Mouse (Mus musculus): ENCODE results near the gene Cir1. TPM values are rescaled to one million over a fixed set of nuclear protein-coding genes. Genes with fewer than 3 reads are reported as not detected.

Gene Cir1
- polyA plus RNA-seq, 1 experiment, result 3.3 TPM

DNA sequence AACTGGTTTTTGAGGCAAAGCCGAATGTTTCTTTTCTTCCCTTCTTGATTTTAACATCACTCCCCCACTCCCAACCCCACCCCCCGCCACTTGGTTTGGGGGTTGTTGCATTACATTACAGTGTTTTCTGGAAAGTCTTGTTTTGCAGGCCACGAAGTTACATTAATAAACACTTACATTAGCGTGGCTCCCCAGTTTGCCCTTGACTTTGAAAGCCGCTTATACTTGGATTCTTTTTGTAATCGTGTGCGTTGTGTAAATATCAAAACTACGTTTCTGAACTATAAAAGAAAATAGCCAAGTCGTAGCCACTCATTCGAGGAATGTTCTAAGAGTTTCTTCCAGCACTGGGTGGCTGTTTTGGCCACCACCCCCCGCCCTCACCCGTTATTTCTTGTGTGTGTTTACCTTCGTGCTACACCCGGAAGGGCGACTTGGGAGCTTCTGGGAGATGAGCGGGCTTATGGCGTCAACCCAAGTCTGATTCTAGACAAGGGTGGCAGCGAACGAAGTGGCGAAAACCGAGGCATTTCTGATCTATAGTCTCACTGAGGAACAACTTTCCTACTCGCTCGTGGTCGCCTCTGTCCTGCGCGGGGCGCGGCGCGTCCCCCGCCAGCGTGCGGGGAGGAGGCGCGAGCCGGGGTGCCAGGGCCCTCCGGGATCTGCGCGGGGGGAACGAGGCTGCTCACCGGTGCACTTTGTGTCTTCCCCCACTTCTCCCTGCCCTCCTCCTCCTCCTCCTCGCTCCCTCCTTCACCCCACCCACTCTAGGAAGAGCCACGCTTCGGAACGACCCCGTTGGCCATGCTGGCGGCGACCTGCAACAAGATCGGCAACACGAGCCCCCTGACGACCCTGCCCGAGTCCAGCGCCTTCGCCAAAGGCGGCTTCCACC, 39.9 kb downstream of the Cir1 start:
- no peak for DNase-seq (ENCODE audit: low read depth)

DNA sequence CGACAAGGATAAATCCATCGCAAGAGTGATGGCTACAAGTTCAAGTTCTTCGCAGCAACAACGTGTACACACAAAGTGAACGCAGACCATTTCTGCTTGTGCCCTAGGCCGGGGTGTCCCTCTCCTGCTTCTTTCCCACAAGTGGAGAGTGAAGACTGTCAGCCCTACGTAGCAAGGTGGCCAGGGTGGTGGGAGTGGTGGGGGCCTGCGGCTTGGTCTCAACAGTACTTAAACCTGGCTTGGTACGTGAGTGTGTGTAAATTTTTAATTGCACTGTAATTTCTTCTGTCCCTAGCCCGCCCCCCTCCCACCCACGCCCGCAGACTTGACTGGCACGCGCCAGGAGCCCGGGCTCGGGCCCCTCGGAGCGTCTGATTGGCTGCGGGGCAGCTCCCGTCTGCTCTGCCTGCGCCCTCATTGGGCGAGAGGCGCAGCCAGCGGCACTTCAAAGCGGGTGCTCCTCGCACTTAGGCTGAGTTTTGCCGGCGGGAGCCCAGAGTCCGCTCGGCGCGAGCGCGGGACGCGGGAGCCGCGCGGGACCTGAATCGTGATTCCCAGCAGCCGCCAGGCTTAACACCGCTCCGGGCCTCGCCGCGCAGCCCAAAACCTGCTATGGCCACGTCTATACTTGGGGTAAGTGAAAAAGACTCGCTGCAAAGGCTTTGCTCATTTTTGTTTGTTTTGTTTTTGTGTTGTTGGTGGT, 40.9 kb downstream of the Cir1 start, which contains the start of gene Sp9:
Gene Sp9 (plus strand): TSS at position 467 of the 703 bp plus-strand sequence.
- no peak for DNase-seq (ENCODE audit: low read depth)

GRCm38 (mm10) chr2:73270593-73271458, 41.7 kb downstream of the Cir1 start:
- no peak for DNase-seq (ENCODE audit: low read depth)

GRCm38 (mm10) chr2:73270071-73270592, 42.4 kb downstream of the Cir1 start:
- no peak for DNase-seq (ENCODE audit: low read depth)

GRCm38 (mm10) chr2:73269666-73270065, 42.8 kb downstream of the Cir1 start:
- no peak for DNase-seq (ENCODE audit: low read depth)

GRCm38 (mm10) chr2:73268836-73269395, 43.6 kb downstream of the Cir1 start:
- no peak for DNase-seq (ENCODE audit: low read depth)

GRCm38 (mm10) chr2:73268281-73268680, 44.2 kb downstream of the Cir1 start:
- DNase-seq (ENCODE audit: low read depth), result no peak

GRCm38 (mm10) chr2:73267818-73268217, 44.7 kb downstream of the Cir1 start:
- no peak for DNase-seq (ENCODE audit: low read depth)

DNA sequence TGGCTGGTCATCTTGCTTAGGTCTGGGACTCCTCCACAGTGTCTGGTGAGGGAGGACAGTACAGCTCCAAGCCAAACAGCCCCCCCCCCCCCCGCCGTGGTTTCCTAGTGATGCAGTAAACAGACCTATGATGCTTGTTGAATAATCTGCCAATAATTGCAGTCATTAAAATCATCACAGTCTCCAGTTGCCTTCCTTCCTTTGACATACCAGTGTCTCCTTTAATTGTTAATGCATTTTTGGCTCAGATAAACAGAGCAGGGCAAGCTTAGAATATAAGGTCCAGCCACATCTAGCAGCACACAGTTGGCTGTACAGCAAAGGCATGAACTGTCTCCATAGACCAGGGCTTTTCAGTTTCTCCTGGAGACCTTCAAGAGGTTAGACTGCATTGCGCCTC, 45.3 kb downstream of the Cir1 start:
- no peak for DNase-seq (ENCODE audit: low read depth)

DNA sequence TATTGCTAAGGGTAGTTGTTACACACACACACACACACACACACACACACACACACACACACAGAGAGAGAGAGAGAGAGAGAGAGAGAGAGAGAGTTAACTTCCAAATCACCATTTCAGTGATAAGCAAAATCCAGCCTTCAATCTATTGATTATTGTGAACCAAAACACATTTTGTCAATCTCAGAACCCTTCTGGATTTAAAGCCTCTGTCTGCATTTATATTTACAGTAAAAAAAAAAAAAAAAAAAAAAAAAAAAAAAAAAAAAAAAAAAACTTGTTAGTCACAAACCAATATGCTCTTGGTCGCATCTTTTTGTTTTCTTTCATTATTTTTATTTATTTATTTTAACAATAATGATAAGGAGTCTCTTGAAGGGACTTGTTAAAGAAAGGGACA, 45.9 kb downstream of the Cir1 start:
- no peak for DNase-seq (ENCODE audit: low read depth)

GRCm38 (mm10) chr2:73266011-73266410, 46.5 kb downstream of the Cir1 start:
- no peak for DNase-seq (ENCODE audit: low read depth)

DNA sequence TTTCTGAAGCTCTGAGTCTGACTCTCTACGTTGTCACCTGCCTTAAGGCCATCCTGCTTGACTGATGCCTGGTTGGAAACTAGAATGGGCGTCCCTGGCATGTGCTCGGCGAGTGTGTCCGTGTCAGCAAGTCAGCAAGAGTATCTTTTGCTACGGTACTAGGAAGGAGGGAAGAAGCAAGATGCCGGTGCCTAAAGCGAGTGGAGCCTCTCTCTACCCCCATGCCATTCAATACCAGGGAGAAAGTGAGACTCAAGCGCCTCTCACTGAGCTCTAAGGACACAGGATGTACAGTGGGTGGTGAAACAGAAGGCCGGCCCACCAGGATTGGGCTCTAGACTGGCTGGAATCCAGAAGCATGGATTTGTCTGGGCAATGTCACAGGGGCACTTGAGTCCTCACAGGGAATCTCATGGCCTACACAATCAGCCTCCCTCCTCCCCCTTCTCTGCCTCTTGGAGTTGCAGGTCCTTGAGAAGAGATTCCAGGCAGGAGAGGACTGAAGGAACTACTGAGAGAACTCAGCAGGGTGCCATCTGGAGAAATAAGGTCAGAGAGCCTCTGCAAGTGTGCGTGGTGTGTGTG, 47.8 kb downstream of the Cir1 start:
- DNase-seq (ENCODE audit: low read depth), result no peak

GRCm38 (mm10) chr2:73263794-73264610, 48.5 kb downstream of the Cir1 start:
- no peak for DNase-seq (ENCODE audit: low read depth)

DNA sequence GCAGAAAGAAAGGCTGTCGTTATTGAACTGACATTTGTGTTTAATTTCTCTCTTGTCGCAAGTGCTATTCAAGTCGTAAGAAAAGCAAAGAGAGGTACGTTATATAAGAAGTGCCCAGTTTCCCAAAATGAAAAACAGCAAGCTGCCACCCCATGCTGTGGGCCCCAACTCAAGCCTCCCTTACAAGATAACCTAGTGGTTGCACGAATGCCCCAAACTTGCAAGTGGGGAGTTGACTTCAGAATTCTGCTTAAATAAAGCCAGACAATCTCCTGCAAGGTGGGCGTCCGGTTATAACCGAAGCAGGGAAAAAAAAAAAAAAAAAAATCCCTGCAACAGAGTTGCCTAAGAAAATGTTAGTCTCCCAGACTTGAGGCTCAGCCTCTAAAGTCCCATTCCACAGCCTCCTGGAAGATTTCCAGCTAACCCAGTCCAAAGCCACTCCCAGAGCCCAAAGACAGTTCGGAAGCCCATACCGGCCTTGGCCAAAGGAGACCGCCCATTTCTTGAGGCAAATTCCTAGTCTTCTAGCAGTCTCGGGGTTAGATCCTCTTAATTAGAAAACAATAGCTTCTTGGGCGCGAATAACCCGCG, 49.2 kb downstream of the Cir1 start:
- no peak for DNase-seq (ENCODE audit: low read depth)

- DNase-seq (ENCODE audit: low read depth), result no peak
These were observed 63.8 kb downstream of the Cir1 start for GRCm38 (mm10) chr2:73248701-73249100.

GRCm38 (mm10) chr2:73241299-73241698, 71.2 kb downstream of the Cir1 start:
- no peak for DNase-seq (ENCODE audit: low read depth)
